ENCODE assay signal across 23 mouse cellular contexts in genomic region chr3:137896867-137897266, GRCm38 (mm10). TPM values are rescaled to one million over a fixed set of nuclear protein-coding genes. Genes with fewer than 3 reads are reported as not detected.
DNase-seq lines count a peak whose midpoint lies in the region; TF ChIP-seq lines count a peak whose summit lies in the region.
"Had no signal": no experiment of that assay in that cellular context is flagged by ENCODE, and none has a peak within 500 bp of the region (broad histone marks: within the 10 kb centered on the region; RNA-seq: fewer than 3 reads in every experiment).

No protein-coding gene starts in this region.

- no peaks in the 10 kb centered on the region for H3K27me3 ChIP-seq in heart, embryonic 10.5 days (ENCODE audit: insufficient read depth, poor library complexity, severe bottlenecking)
- H3K27me3 ChIP-seq: CH12.LX; embryonic facial prominence, embryonic 12.5 days; forebrain, embryonic 13.5 days; forebrain, embryonic 15.5 days; Patski had no signal

- H3K9me3 ChIP-seq in heart, embryonic 10.5 days = no peaks in the 10 kb centered on the region
- H3K9me3 ChIP-seq: embryonic facial prominence, embryonic 10.5 days; embryonic facial prominence, embryonic 12.5 days; forebrain, embryonic 15.5 days; G1E had no signal

- no peak for TF ChIP-seq CTCF in bone marrow macrophage, adult 2 months (IDR thresholded peaks at IDR 0.05; ENCODE audit: low read depth, low read length)

- no peak for TF ChIP-seq POLR2A in bone marrow macrophage, adult 2 months (IDR thresholded peaks at IDR 0.05; ENCODE audit: borderline replicate concordance, low read depth, low read length)

- DNase-seq in heart, adult 11 months = peak; percentile 79
- no peak for DNase-seq in heart, embryonic 10.5 days (ENCODE audit: low spot score)
- no peak for DNase-seq in lung, postnatal 25 days (ENCODE audit: low spot score)
- no peak for DNase-seq in frontal cortex, postnatal 10 days (ENCODE audit: low spot score in 2 of 2)
- DNase-seq: adrenal gland, adult 8-10 months; adrenal gland, postnatal 14 days; adrenal gland, postnatal 36 days; B cell, adult 2 months; cerebellum, adult 11 months; cerebellum, adult 18-20 months; cerebellum, adult 8-10 months; cerebellum, adult 9-11 months; cerebellum, postnatal 14 days; cerebellum, postnatal 36 days; forebrain, postnatal 0 days had no signal

- peaks cover 31% of the 10 kb centered on the region for H3K36me3 ChIP-seq in heart, embryonic 10.5 days

- no peak overlapping the region for H3K4me3 ChIP-seq in heart, embryonic 10.5 days
- no peak overlapping the region for H3K4me3 ChIP-seq in bone marrow macrophage, adult 2 months (ENCODE audit: insufficient read depth, low read length)
- H3K4me3 ChIP-seq: embryonic facial prominence, embryonic 10.5 days; embryonic facial prominence, embryonic 12.5 days; forebrain, embryonic 13.5 days; forebrain, embryonic 15.5 days had no signal

- H3K27ac ChIP-seq in heart, embryonic 10.5 days = no peak overlapping the region
- peak overlapping the region; percentile 4; the same call in 1 of the 2 replicates for H3K27ac ChIP-seq in bone marrow macrophage, adult 2 months (ENCODE audit: insufficient read depth, low read depth, low read length)
- H3K27ac ChIP-seq: embryonic facial prominence, embryonic 10.5 days; embryonic facial prominence, embryonic 12.5 days; forebrain, embryonic 13.5 days; forebrain, embryonic 15.5 days had no signal

- no peaks in the 10 kb centered on the region for H3K4me1 ChIP-seq in heart, embryonic 10.5 days
- H3K4me1 ChIP-seq in bone marrow macrophage, adult 2 months (ENCODE audit: control insufficient read depth, insufficient read depth, low read length) = peaks cover 20% of the 10 kb centered on the region
- H3K4me1 ChIP-seq: embryonic facial prominence, embryonic 10.5 days; embryonic facial prominence, embryonic 12.5 days; forebrain, embryonic 15.5 days had no signal

- 89% methylated on average over 3 of the region's 3 CpGs for WGBS in heart, embryonic 10.5 days

RNA-seq across cellular contexts. Expression of gene Lamtor3, which starts 21.4 kb away (rescaled TPM):
- polyA plus RNA-seq in heart, embryonic 10.5 days (2016; fragmentation: Nextera tagmentation; extraction: Ambion mirVana) = 99.2 and 100 TPM in 2 replicates
- 104 and 110 TPM in 2 replicates for polyA plus RNA-seq in bone marrow macrophage, adult 2 months (2012; ENCODE audit: insufficient read depth, insufficient read length, missing spikeins)

RNA-seq across cellular contexts. Expression of gene Dnajb14, which starts 29.4 kb away (rescaled TPM):
- polyA plus RNA-seq in heart, embryonic 10.5 days (2016; fragmentation: Nextera tagmentation; extraction: Ambion mirVana) = 11.1 and 12.9 TPM in 2 replicates
- 55.8 and 62.7 TPM in 2 replicates for polyA plus RNA-seq in bone marrow macrophage, adult 2 months (2012; ENCODE audit: insufficient read depth, insufficient read length, missing spikeins)

RNA-seq across cellular contexts. Expression of gene H2afz, which starts 32.6 kb away (rescaled TPM):
- 1,437 and 1,931 TPM in 2 replicates for polyA plus RNA-seq in heart, embryonic 10.5 days (2016; fragmentation: Nextera tagmentation; extraction: Ambion mirVana)
- polyA plus RNA-seq in bone marrow macrophage, adult 2 months (2012; ENCODE audit: insufficient read depth, insufficient read length, missing spikeins) = 619 and 702 TPM in 2 replicates
